9 mouse cellular contexts compared by ENCODE assay signal in the genomic region with DNA sequence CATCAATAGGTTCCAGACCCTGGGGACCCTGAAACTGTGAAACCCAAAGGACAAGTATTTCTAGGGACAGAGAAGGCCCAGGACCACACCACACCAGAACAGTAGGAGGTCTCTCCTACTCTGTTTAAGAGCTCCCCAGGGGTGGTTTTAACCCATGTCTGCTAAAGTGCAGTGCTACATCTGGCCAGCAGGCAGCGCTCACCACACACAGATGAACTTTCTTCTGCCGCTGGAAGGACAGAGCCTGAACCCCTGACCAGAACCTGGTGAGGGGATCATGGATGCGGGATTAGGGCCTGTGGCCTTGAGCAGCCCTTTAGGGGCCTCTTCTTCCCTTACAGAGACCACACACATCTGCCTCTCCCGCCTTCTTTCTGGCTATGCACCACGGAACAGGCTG. TPM values are rescaled to one million over a fixed set of nuclear protein-coding genes. Genes with fewer than 3 reads are reported as not detected.
DNase-seq lines count a peak whose midpoint lies in the region; ATAC-seq and TF ChIP-seq lines count a peak whose summit lies in the region.
"Had no signal": no experiment of that assay in that cellular context is flagged by ENCODE, and none has a peak within 500 bp of the region (broad histone marks: within the 10 kb centered on the region; RNA-seq: fewer than 3 reads in every experiment).

No protein-coding gene starts in this region.

- no peak overlapping the region for H3K9ac ChIP-seq in ES-E14 (ENCODE audit: insufficient read depth, low read depth, low read length, poor library complexity, severe bottlenecking)
- H3K9ac ChIP-seq: liver, embryonic 15.5 days had no signal

- H3K4me3 ChIP-seq in ES-E14 (ENCODE audit: insufficient read depth in 1 of 2, low read depth in 1 of 2, low read length in 2 of 2, poor library complexity in 1 of 2, severe bottlenecking in 1 of 2), result no peak overlapping the region
- H3K4me3 ChIP-seq: liver, embryonic 15.5 days had no signal

- DNase-seq in ES-E14 (ENCODE audit: low read depth, low spot score), result peak; percentile 55
- peak; percentile 76 for DNase-seq in adrenal gland, adult 2 months
- DNase-seq in embryo, embryonic 11.5 days (ENCODE audit: low read depth, low spot score), result peak; percentile 38
- peak; percentile 80 to 88 for DNase-seq in heart, postnatal 10 days
- peak; percentile 85 to 89 for DNase-seq in layer of hippocampus, postnatal 25 days (ENCODE audit: extremely low spot score in 1 of 2, low spot score in 1 of 2)
- DNase-seq in right cerebral cortex, postnatal 14 days, result peak; percentile 76
- DNase-seq in yolk sac, embryonic 10.5 days (ENCODE audit: low spot score), result peak; percentile 11

- peaks cover 0 to 3% of the 10 kb centered on the region in 2 experiments; a peak in 1 of 4 replicates for H3K4me1 ChIP-seq in ES-E14 (ENCODE audit: control insufficient read depth in 2 of 2, insufficient read depth in 2 of 2, low read length in 2 of 2, poor library complexity in 1 of 2)
- H3K4me1 ChIP-seq: liver, embryonic 15.5 days had no signal

- in situ Hi-C loops in ES-E14 (cut with MboI; ENCODE audit: low sequenced_read_pairs in 2 of 2, unreplicated experiment in 2 of 2), result loop anchor here (5.0 to 10.0 kb wide), 2 partner anchors 114 to 121 kb away; no protein-coding TSS in a partner anchor

- no peaks in the 10 kb centered on the region for H3K9me3 ChIP-seq in ES-E14 (ENCODE audit: control insufficient read depth, insufficient read depth, low read depth, low read length)
- H3K9me3 ChIP-seq: liver, embryonic 15.5 days had no signal

- peak; percentile 74 for ATAC-seq in megakaryocyte-erythroid progenitor cell, adult 5-6 weeks (replicated peaks; ENCODE audit: low FRiP score, low TSS enrichment, poor library complexity, severe bottlenecking)

- H3K36me3 ChIP-seq in ES-E14 (ENCODE audit: control insufficient read depth, insufficient read depth, low read length, poor library complexity, severe bottlenecking), result no peaks in the 10 kb centered on the region
- H3K36me3 ChIP-seq: liver, embryonic 15.5 days had no signal

- no peak overlapping the region for H3K27ac ChIP-seq in ES-E14 (ENCODE audit: insufficient read depth, low read depth, low read length, poor library complexity, severe bottlenecking)
- H3K27ac ChIP-seq: liver, embryonic 15.5 days had no signal

- intact Hi-C loops in heart, postnatal 10 days (cut with DNase I), result loop anchor here (1.0 to 10.0 kb wide), 5 partner anchors 97 to 289 kb away; a partner anchor contains a TSS

TF ChIP-seq in ES-E14, 5 proteins besides CTCF, POLR2A, EP300 and RAD21:
- no peak for TF ChIP-seq CHD2 (IDR thresholded peaks at IDR 0.05; ENCODE audit: low read depth, low read length)
- no peak for TF ChIP-seq ZNF384 (IDR thresholded peaks at IDR 0.05; ENCODE audit: low read depth, low read length)
- TF ChIP-seq HCFC1 (IDR thresholded peaks at IDR 0.05; ENCODE audit: borderline replicate concordance, insufficient read depth, low read length), result no peak
- no peak for TF ChIP-seq MAFK (IDR thresholded peaks at IDR 0.05; ENCODE audit: insufficient read depth, low read depth, low read length)
- TF ChIP-seq ZC3H11A (IDR thresholded peaks at IDR 0.05; ENCODE audit: borderline replicate concordance, low read depth, low read length), result peak; percentile 87

RNA-seq across cellular contexts. Expression of a gene that starts 26.6 kb away (rescaled TPM):
- 2.3 and 2.7 TPM in 2 replicates for total RNA-seq in ES-E14 (2012; rRNA removed)
- total RNA-seq in adrenal gland, adult 2 months (2021), result 10 to 100 TPM in 1 of 2 experiments, 1 to 10 TPM in 1; 7.2 to 12.7 TPM
- polyA plus RNA-seq in adrenal gland, adult 2 months (2012; rRNA removed), result 13.8 and 16.2 TPM in 2 replicates
- 1 to 10 TPM; 4.8 to 6.9 TPM for total RNA-seq in heart, postnatal 10 days (2021)
- total RNA-seq in layer of hippocampus, postnatal 25 days (2021), result 10 to 100 TPM; 18.9 to 24.7 TPM
- 7.0 and 18.8 TPM in 2 replicates for total RNA-seq in megakaryocyte-erythroid progenitor cell, adult 5-6 weeks (2014; fragmentation: Nextera tagmentation)
- total RNA-seq in megakaryocyte-erythroid progenitor cell, adult 5-6 weeks (2017), result 12.9 and 13.1 TPM in 2 replicates

RNA-seq across cellular contexts. Expression of a gene that starts 50.8 kb away (rescaled TPM):
- 2.6 and 2.9 TPM in 2 replicates for total RNA-seq in ES-E14 (2012; rRNA removed)
- 1 to 10 TPM; 8.1 to 9.6 TPM for total RNA-seq in adrenal gland, adult 2 months (2021)
- polyA plus RNA-seq in adrenal gland, adult 2 months (2012; rRNA removed), result 33.4 and 40.2 TPM in 2 replicates
- 1 to 10 TPM; 4.6 to 4.7 TPM for total RNA-seq in heart, postnatal 10 days (2021)
- 1 to 10 TPM; 1.6 to 1.9 TPM for total RNA-seq in layer of hippocampus, postnatal 25 days (2021)
- 134 and 169 TPM in 2 replicates for total RNA-seq in megakaryocyte-erythroid progenitor cell, adult 5-6 weeks (2014; fragmentation: Nextera tagmentation)
- total RNA-seq in megakaryocyte-erythroid progenitor cell, adult 5-6 weeks (2017), result 33.0 and 80.9 TPM in 2 replicates

Comparison
In these comparisons a context has a peak if more than half of its experiments do, and no peak if none do; other contexts are left out.
1. DNase-seq: peak in every context shown above with its lines; median percentile 87 in layer of hippocampus, postnatal 25 days; 84 in heart, postnatal 10 days; 76 in adrenal gland, adult 2 months; 76 in right cerebral cortex, postnatal 14 days; 55 in ES-E14; 38 in embryo, embryonic 11.5 days; 11 in yolk sac, embryonic 10.5 days.